Mouse (Mus musculus) right cerebral cortex, postnatal 4 days (tissue): ENCODE data around the gene Olfr878.

ENCODE experiments used
- DNase-seq: peaks from one replicate; pipeline ENCODE4 v3.0.0-alpha.2; 2022

Gene Olfr878

DNA sequence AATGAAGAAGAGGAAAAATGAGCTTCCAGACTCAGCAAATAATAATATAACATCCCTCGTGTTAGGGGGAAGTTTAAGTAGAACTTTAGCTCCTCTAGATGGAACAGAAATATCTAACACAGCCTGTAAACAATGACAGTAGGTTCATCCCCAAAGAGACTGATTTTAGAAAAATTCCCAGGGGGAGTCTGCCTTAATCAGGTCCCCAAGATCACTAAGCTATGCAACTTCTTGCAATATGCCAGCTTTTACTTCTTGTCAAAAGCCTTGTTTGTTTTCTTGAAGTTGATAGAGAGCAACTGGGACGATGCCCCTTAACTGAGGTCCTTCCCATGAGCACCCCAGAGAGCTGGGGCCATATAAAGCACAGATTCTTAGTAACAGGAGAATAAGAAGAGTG lies at the start of gene Olfr878:
Gene Olfr878 (plus strand): TSS at position 301 of the 400 bp plus-strand sequence.
- DNase-seq: no peak

- no peak for DNase-seq
Observed at GRCm38 (mm10) chr9:37870246-37870645, 47.4 kb upstream of the Olfr878 start.

DNA sequence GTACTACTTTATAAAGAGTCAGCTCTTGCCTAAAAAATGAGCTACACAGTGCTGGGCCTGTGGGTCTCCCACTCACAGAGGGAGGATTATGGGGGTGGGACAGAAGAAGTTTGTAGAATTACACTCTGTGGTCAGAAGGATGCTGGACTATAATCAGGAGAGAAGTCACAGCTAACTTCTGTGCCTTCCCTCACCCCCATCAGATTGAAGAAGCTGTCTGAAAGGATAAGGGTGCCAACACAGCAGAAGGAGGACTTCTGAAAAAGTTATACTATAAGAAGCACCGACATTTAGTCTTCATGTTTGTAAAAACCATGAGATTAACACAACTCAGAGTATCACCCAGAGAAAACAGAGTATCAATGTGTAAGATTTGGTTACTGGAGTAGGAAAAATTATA lies 46.5 kb upstream of the Olfr878 start:
- no peak for DNase-seq

DNA sequence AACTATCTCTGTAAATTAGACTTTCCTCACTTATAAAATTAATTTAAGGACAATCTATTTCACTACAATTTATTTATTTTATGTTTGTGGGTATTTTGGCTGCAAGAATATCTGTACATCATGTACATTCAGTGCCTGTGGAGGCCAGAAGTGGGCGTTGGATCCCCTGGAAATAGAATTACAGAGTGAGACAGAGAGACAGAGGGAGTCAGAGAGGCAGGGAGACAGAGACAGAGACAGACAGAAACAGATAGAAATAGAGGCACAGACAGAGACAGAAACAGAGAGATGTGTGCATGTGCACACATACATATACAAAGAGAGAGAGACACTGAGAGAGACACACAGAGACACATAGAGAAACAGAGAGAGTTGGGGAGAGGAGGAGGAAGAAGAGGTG lies 46.1 kb upstream of the Olfr878 start:
- no peak for DNase-seq

- no peak for DNase-seq
Observed at GRCm38 (mm10) chr9:37890960-37891359, 26.7 kb upstream of the Olfr878 start.

DNA sequence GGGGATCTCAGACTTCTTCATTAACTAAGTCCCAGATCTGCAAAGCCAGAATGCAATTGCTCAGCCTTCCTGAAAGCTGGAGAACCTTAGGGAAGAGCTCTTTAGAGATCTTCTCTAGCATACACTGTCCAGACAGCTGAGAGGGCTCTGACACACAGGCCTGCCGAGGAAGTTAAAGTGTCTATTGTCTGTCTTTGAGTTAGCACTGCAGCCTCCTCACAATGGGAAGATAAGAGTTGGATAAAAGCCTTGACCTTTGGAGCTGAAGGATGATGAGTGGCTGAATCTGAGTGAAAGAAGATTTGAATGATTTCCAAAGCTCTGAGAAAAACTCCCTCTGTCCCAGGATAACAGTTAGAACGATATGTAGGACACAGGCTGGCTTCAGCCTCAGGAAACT lies 21.0 kb upstream of the Olfr878 start, which contains the start of gene Olfr145:
Gene Olfr145 (plus strand): TSS at position 64 of the 400 bp plus-strand sequence.
- DNase-seq: no peak

DNA sequence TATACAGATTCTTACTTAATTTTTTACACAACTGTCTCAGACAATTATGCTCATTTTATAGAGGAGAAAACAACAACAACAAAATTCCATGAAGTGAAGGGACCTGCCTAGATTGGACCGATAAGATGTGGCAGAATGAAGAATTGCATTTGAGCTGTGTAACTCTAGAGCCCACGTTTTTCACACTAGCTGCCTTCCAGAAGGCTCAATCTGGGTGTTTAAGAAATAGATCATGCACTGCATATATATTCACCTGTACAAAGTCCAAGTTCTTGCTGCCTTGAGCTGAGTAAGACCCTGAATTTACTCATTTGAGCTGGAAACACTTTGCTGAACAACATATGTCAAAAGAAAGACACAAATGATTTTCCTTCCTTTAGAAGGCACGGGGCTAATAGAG lies 12.1 kb upstream of the Olfr878 start:
- DNase-seq: no peak

DNA sequence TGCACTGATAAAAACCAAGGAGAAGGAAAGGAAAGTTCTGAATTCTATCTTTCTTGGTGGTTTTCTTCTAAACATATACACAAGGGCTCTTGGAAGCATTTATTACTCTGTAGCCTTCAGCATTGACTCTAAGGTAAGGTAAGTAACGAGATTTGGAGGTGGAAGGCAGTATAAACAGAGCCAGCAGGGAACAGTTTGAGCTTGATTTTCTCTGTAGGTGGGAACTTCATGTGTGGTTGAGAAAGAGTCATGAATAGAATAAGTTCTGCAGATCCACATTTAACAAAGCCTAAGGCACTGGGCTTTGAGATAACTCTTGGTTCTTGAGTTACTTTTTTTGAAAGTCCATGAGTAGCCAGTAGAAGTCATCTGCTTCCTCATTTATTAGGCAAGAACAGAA lies 378 bp downstream of the Olfr878 start:
- no peak for DNase-seq

- no peak for DNase-seq
Observed at GRCm38 (mm10) chr9:37924194-37924593, 6.6 kb downstream of the Olfr878 start.

DNA sequence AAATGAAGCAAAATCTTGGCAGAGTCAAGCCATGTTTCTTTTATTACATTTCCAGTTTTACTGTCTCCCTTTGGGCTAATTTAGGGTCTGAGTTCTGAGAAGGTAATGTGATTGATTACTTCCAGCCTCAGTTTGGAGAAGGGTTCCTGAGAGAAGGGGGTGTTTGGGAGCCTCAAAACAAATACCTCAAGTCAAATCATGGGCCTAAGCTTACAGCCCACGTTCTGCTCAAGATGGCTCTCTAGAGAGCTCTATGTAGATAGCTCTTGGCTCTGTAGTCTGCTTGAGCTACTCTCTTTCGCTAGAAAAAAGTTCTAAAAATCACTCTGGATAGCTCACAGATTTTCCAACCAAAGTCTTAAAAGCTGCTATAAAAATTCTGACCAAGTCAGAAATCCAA lies 7.8 kb downstream of the Olfr878 start:
- DNase-seq: no peak

DNA sequence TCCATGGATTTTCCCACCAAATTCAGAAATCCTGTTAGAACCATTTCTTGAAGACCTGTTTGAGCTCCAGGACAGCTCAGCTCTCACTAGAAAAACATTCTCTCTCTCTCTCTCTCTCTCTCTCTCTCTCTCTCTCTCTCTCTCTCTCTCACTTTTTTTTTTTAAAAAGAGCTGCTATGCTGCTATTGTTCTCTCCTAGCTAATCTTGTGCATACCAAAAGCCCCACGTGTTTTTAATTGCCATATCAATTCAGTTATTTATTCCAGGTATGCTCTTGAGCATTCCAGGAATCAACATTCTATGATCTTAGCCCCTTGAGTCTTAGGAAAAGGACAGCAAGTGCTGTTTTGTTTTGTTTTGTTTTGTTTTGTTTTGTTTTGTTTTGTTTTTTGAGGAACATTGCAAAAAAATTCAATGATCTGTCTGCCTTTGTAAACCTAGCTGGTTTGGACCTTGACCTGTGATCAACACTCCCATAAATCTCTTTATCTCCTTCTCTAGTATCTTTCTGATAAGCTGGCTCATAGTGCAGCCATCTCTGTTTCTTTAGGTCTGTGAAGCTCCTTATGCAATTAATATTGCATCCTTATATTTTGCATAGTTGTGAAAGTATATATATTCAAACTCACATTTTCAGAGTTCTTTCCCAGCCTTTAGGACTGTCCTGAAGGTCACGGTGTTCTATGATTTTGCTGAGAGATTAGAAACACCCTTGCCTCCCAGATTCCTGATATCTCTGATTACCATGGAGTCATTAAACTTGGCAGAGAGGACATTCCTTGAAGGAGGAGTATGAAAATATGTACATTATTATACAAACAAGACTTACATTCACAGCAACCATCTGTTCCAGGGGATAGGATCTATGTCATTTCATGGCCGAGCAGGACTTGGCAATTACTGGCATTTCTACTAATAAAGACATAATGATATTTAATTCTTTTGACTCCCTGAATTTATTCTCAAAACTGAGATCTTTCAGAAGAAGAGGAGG lies 8.7 kb downstream of the Olfr878 start:
- no peak for DNase-seq

DNA sequence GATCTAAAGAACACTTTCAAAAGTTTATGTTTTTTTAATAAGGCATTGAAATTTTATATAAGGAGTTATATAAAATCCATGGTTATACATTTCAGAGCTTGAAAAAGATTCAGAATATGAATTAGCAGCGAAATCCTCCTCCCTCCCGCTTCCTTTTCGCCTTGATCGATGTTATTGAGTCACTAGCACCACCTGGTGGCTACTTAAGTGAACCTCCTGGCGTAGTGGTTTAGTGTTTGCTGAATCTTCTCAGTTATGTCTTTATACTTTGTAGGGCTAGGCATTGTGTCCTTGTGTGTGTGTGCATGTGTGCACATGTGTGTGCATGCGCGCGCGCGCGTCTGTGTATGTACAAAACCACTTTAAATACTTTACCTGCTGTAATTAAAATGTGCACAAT lies 14.9 kb downstream of the Olfr878 start:
- DNase-seq: peak; percentile 56

DNA sequence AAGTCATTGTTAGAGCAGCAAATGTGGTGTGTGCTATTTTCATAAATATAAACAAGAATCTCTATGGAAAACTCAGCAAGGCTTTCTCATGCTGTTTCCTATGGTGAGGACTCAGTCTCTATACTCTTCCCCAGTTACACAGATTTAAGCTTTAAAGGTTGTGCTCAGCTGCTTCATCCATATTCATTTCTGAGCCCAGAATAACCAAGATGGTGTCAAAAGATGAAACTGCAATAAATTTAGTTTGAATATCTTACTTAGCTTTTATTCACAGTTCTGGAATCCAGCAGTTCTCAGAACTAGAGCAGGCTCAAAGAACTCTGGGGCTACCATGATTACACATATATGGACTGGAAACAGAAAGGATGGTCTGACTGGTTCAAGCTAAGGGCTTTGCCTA lies 16.5 kb downstream of the Olfr878 start:
- no peak for DNase-seq

DNA sequence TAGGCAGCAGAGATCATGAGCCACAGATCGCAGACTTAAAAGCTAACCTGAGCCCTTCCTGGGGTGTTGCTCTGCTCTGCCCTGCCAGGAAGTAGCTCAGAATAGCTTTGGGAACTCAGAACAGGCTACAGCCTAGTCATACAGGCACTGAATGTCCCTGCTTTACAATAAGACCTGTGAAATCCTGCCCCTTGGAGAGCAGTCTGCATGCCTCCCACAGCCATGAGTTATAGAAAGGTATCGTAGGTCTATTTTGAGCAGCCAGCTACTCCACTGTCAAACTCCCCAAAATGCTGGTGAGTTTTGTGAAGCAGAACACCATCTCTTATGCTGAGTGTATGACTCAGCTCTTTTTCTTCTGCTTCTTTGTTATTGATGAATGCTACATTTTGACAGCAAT lies 23.5 kb downstream of the Olfr878 start:
- DNase-seq: no peak
